Mouse (Mus musculus) limb, embryonic 13.5 days (tissue): ENCODE measurements at regions not wholly inside any gene's neighbourhood (a gene's known extent, or its start where the extent isn't known, plus 50 kb on each side); places are given as distances from the start of the nearest gene placed in this dataset.
A peak's percentile ranks its signal among the peaks of the same experiment; 100 is the strongest.

Source experiments
- ATAC-seq: fragments of 200-750 bp; cut with Nextera tagmentation; 2 replicates; pipeline ENCODE4 v1.8.0; 2017; ENCODE audit warnings: low read depth, moderate number of reproducible peaks, moderate TSS enrichment; ENCODE audit not compliant: low FRiP score
- H3K27ac ChIP-seq: fragments of 300-500 bp; sonication (generic); 2 replicates; pipeline ENCODE4 v1.5.1; 2015; ENCODE audit warnings: inconsistent platforms, mild to moderate bottlenecking, moderate library complexity
- H3K27me3 ChIP-seq: fragments of 300-500 bp; sonication (generic); 2 replicates; pipeline ENCODE4 v1.6.1; 2015; ENCODE audit warnings: mild to moderate bottlenecking, inconsistent platforms
- H3K36me3 ChIP-seq: fragments of 300-500 bp; sonication (generic); 2 replicates; pipeline ENCODE4 v1.6.1; 2015; ENCODE audit warnings: inconsistent platforms, mild to moderate bottlenecking, moderate library complexity
- H3K4me1 ChIP-seq: fragments of 300-500 bp; sonication (generic); 2 replicates; pipeline ENCODE4 v1.6.1; 2015; ENCODE audit warnings: inconsistent platforms
- H3K4me2 ChIP-seq: fragments of 300-500 bp; sonication (generic); replicated peaks from 2 replicates; pipeline ENCODE4 v1.6.1; 2015; ENCODE audit warnings: inconsistent platforms, mild to moderate bottlenecking, moderate library complexity
- H3K4me3 ChIP-seq: fragments of 300-500 bp; sonication (generic); 2 replicates; pipeline ENCODE4 v1.5.1; 2015; ENCODE audit warnings: moderate library complexity, mild to moderate bottlenecking, inconsistent platforms
- H3K9ac ChIP-seq: fragments of 300-500 bp; sonication (generic); 2 replicates; pipeline ENCODE4 v1.6.1; 2015; ENCODE audit warnings: mild to moderate bottlenecking, inconsistent platforms
- H3K9me3 ChIP-seq: fragments of 300-500 bp; sonication (generic); 2 replicates; pipeline ENCODE4 v1.6.1; 2016; ENCODE audit warnings: inconsistent platforms
- WGBS: fragments of 180-500 bp; shearing (Covaris S2); methylation state at CpG from one replicate; pipeline ENCODE4 v1.1.7; 2015; 5-methylcytosine and 5-hydroxymethylcytosine counted together

GRCm38 (mm10) chr19:20035223-20035622 lies 355.5 kb downstream of the Anxa1 start:
- ATAC-seq: no peak
- Histone ChIP-seq H3K27me3 (no peaks in the 10 kb centered on the region), H3K27ac (no peak overlapping the region), H3K4me3 (no peak overlapping the region), H3K4me2 (no peak overlapping the region), H3K9ac (no peak overlapping the region), H3K4me1 (no peaks in the 10 kb centered on the region), H3K9me3 (no peaks in the 10 kb centered on the region), H3K36me3 (no peaks in the 10 kb centered on the region)
- 70% methylated on average over 3 of the region's 3 CpGs for WGBS

GRCm38 (mm10) chr19:20027667-20028282 lies 363.0 kb downstream of the Anxa1 start:
- H3K4me3 ChIP-seq: no peak overlapping the region
- H3K27me3 ChIP-seq: no peaks in the 10 kb centered on the region
- no peak; the same call in 1 of the 2 replicates for ATAC-seq
- no peak overlapping the region for H3K27ac ChIP-seq
- H3K9me3 ChIP-seq: no peaks in the 10 kb centered on the region
- no peak overlapping the region for H3K9ac ChIP-seq
- no peaks in the 10 kb centered on the region for H3K36me3 ChIP-seq
- 35% methylated on average over 11 of the region's 11 CpGs for WGBS
- H3K4me1 ChIP-seq: no peaks in the 10 kb centered on the region
- H3K4me2 ChIP-seq: peak overlapping the region; percentile 11; the same call in 1 of the 2 replicates

GRCm38 (mm10) chr19:20014114-20014513 lies 376.6 kb downstream of the Anxa1 start:
- H3K27me3 ChIP-seq: no peaks in the 10 kb centered on the region
- no peak for ATAC-seq
- no peak overlapping the region for H3K4me2 ChIP-seq
- H3K27ac ChIP-seq: no peak overlapping the region
- H3K36me3 ChIP-seq: no peaks in the 10 kb centered on the region
- no peak overlapping the region for H3K4me3 ChIP-seq
- no peaks in the 10 kb centered on the region for H3K4me1 ChIP-seq
- H3K9ac ChIP-seq: no peak overlapping the region
- 82% methylated on average over 4 of the region's 4 CpGs for WGBS
- no peaks in the 10 kb centered on the region for H3K9me3 ChIP-seq

GRCm38 (mm10) chr19:20009801-20010441 lies 380.8 kb downstream of the Anxa1 start:
- Histone ChIP-seq H3K9me3 (no peaks in the 10 kb centered on the region), H3K4me1 (no peaks in the 10 kb centered on the region), H3K27me3 (no peaks in the 10 kb centered on the region), H3K27ac (no peak overlapping the region), H3K4me2 (peak overlapping the region; percentile 56), H3K36me3 (no peaks in the 10 kb centered on the region), H3K9ac (no peak overlapping the region), H3K4me3 (peak overlapping the region; percentile 26)
- no peak; the same call in 1 of the 2 replicates for ATAC-seq
- 29% methylated on average over 12 of the region's 12 CpGs for WGBS

GRCm38 (mm10) chr19:20005932-20006625 lies 384.7 kb downstream of the Anxa1 start:
- Histone ChIP-seq H3K9me3 (no peaks in the 10 kb centered on the region), H3K36me3 (no peaks in the 10 kb centered on the region), H3K27me3 (no peaks in the 10 kb centered on the region), H3K9ac (no peak overlapping the region), H3K4me2 (no peak overlapping the region), H3K4me3 (no peak overlapping the region), H3K4me1 (no peaks in the 10 kb centered on the region), H3K27ac (no peak overlapping the region)
- WGBS: 52% methylated on average over 4 of the region's 4 CpGs
- no peak for ATAC-seq

GRCm38 (mm10) chr19:19987255-19987654 lies 403.5 kb downstream of the Anxa1 start:
- WGBS: 94% methylated on average over 1 of the region's 1 CpGs
- Histone ChIP-seq H3K4me1 (no peaks in the 10 kb centered on the region), H3K4me3 (no peak overlapping the region), H3K9ac (no peak overlapping the region), H3K9me3 (no peaks in the 10 kb centered on the region), H3K27me3 (no peaks in the 10 kb centered on the region), H3K36me3 (no peaks in the 10 kb centered on the region), H3K27ac (no peak overlapping the region), H3K4me2 (no peak overlapping the region)
- no peak for ATAC-seq

- Histone ChIP-seq H3K9me3 (no peaks in the 10 kb centered on the region), H3K4me1 (0 out of 2 replicates have a peak, but pooled peaks cover 3% of the 10 kb centered on the region), H3K9ac (no peak overlapping the region), H3K27ac (no peak overlapping the region), H3K4me3 (no peak overlapping the region), H3K36me3 (no peaks in the 10 kb centered on the region), H3K27me3 (no peaks in the 10 kb centered on the region), H3K4me2 (no peak overlapping the region)
- ATAC-seq: no peak
- 71% methylated on average over 6 of the region's 6 CpGs for WGBS
Observed at GRCm38 (mm10) chr19:19978816-19979215, 411.9 kb downstream of the Anxa1 start.

GRCm38 (mm10) chr19:19977609-19978259 lies 413.0 kb downstream of the Anxa1 start:
- H3K9ac ChIP-seq: no peak overlapping the region
- no peaks in the 10 kb centered on the region for H3K27me3 ChIP-seq
- no peak for ATAC-seq
- H3K27ac ChIP-seq: no peak overlapping the region
- no peak overlapping the region for H3K4me3 ChIP-seq
- 56% methylated on average over 9 of the region's 9 CpGs for WGBS
- H3K9me3 ChIP-seq: no peaks in the 10 kb centered on the region
- H3K36me3 ChIP-seq: no peaks in the 10 kb centered on the region
- 0 out of 2 replicates have a peak, but pooled peaks cover 3% of the 10 kb centered on the region for H3K4me1 ChIP-seq
- no peak overlapping the region for H3K4me2 ChIP-seq

GRCm38 (mm10) chr19:19976776-19977175 lies 414.0 kb downstream of the Anxa1 start:
- Histone ChIP-seq H3K27ac (no peak overlapping the region), H3K4me2 (no peak overlapping the region), H3K36me3 (no peaks in the 10 kb centered on the region), H3K27me3 (no peaks in the 10 kb centered on the region), H3K4me1 (0 out of 2 replicates have a peak, but pooled peaks cover 3% of the 10 kb centered on the region), H3K4me3 (no peak overlapping the region), H3K9me3 (no peaks in the 10 kb centered on the region), H3K9ac (no peak overlapping the region)
- no peak for ATAC-seq
- WGBS: 39% methylated on average over 2 of the region's 2 CpGs

GRCm38 (mm10) chr19:19969780-19970512 lies 420.8 kb downstream of the Anxa1 start:
- Histone ChIP-seq H3K27me3 (no peaks in the 10 kb centered on the region), H3K4me1 (no peaks in the 10 kb centered on the region), H3K4me2 (no peak overlapping the region), H3K9ac (no peak overlapping the region), H3K27ac (no peak overlapping the region), H3K9me3 (no peaks in the 10 kb centered on the region), H3K36me3 (no peaks in the 10 kb centered on the region), H3K4me3 (no peak overlapping the region)
- peak; percentile 24; the same call in 1 of the 2 replicates for ATAC-seq
- WGBS: 56% methylated on average over 3 of the region's 3 CpGs

- H3K9me3 ChIP-seq: no peaks in the 10 kb centered on the region
- no peak for ATAC-seq
- no peaks in the 10 kb centered on the region for H3K4me1 ChIP-seq
- H3K9ac ChIP-seq: no peak overlapping the region
- WGBS: 86% methylated on average over 5 of the region's 5 CpGs
- no peak overlapping the region for H3K4me2 ChIP-seq
- H3K4me3 ChIP-seq: no peak overlapping the region
- H3K36me3 ChIP-seq: no peaks in the 10 kb centered on the region
- H3K27me3 ChIP-seq: no peaks in the 10 kb centered on the region
- H3K27ac ChIP-seq: no peak overlapping the region
Observed at GRCm38 (mm10) chr19:19969335-19969734, 421.4 kb downstream of the Anxa1 start.
